7 mouse cellular contexts compared by ENCODE assay signal in the genomic region with DNA sequence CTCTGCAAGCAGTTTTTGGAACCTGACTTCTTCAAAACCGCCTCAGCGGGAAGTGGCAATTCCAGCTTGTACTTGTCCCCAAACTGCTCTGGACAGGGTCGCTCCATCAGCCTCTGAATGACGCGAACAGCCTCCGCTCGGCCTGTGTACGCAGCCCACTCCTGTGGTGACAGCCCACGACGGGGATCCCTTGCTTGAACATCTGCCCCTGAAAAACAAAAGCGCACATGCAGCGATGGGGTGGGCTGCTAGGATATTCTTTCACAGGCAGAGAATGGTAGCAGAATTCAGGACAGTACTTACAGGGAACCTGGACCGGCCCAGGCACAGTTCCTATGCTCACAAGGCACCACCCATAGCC.
DNase-seq lines count a peak whose midpoint lies in the region; ATAC-seq lines count a peak whose summit lies in the region.

No protein-coding gene starts in this region.

- peak; percentile 25 for DNase-seq in kidney, postnatal 10 days
- DNase-seq in kidney, adult 8-10 months: no peak
- DNase-seq in forebrain, embryonic 11.5 days (ENCODE audit: low spot score): no peak
- DNase-seq in limb, embryonic 11.5 days (ENCODE audit: low spot score): peak; percentile 45
- no peak for DNase-seq in right cerebral cortex, adult 18-20 months
- no peak for DNase-seq in left cerebral cortex, adult 11 months (ENCODE audit: low spot score)

- H3K36me3 ChIP-seq in forebrain, embryonic 11.5 days (ENCODE audit: control insufficient read depth, insufficient read depth, low read length): no peaks in the 10 kb centered on the region
- H3K36me3 ChIP-seq in limb, embryonic 11.5 days (ENCODE audit: control insufficient read depth, insufficient read depth, low read length): no peaks in the 10 kb centered on the region
- no peaks in the 10 kb centered on the region for H3K36me3 ChIP-seq in stomach, embryonic 14.5 days (ENCODE audit: control insufficient read depth, insufficient read depth, low read length)

- H3K9me3 ChIP-seq in forebrain, embryonic 11.5 days (ENCODE audit: control insufficient read depth, low read length): no peaks in the 10 kb centered on the region
- H3K9me3 ChIP-seq in limb, embryonic 11.5 days (ENCODE audit: control insufficient read depth, low read length): no peaks in the 10 kb centered on the region
- H3K9me3 ChIP-seq in stomach, embryonic 14.5 days (ENCODE audit: control insufficient read depth, low read depth, low read length): no peaks in the 10 kb centered on the region

- H3K4me2 ChIP-seq in forebrain, embryonic 11.5 days (ENCODE audit: low read depth, low read length, severe bottlenecking): peak overlapping the region; percentile 51; the same call in 1 of the 2 replicates
- H3K4me2 ChIP-seq in limb, embryonic 11.5 days (ENCODE audit: low read depth, severe bottlenecking): peak overlapping the region; percentile 42
- H3K4me2 ChIP-seq in stomach, embryonic 14.5 days (replicated peaks; ENCODE audit: low read depth, low read length): peak overlapping the region; percentile 29

- H3K4me3 ChIP-seq in forebrain, embryonic 11.5 days (ENCODE audit: low read depth, low read length): peak overlapping the region; percentile 21; the same call in 1 of the 2 replicates
- H3K4me3 ChIP-seq in limb, embryonic 11.5 days (ENCODE audit: low read depth, low read length): 0 out of 2 replicates have a peak overlapping the region, but pooled peaks have one; percentile 12
- H3K4me3 ChIP-seq in stomach, embryonic 14.5 days (ENCODE audit: low read depth, low read length): 0 out of 2 replicates have a peak overlapping the region, but pooled peaks have one; percentile 15

- H3K27ac ChIP-seq in forebrain, embryonic 11.5 days (ENCODE audit: low read depth, low read length): no peak overlapping the region
- H3K27ac ChIP-seq in limb, embryonic 11.5 days (replicated peaks; ENCODE audit: low read depth, low read length): no peak overlapping the region
- no peak overlapping the region for H3K27ac ChIP-seq in stomach, embryonic 14.5 days (ENCODE audit: low read length)

- WGBS in forebrain, embryonic 11.5 days: 23% methylated on average over 13 of the region's 13 CpGs
- 26% methylated on average over 13 of the region's 13 CpGs for WGBS in limb, embryonic 11.5 days
- 15% methylated on average over 13 of the region's 13 CpGs for WGBS in stomach, embryonic 14.5 days

- H3K27me3 ChIP-seq in forebrain, embryonic 11.5 days (ENCODE audit: control insufficient read depth, insufficient read depth, low read length): peaks cover 23% of the 10 kb centered on the region
- H3K27me3 ChIP-seq in limb, embryonic 11.5 days (ENCODE audit: control insufficient read depth, insufficient read depth, low read length): peaks cover 20% of the 10 kb centered on the region
- peaks cover 8% of the 10 kb centered on the region for H3K27me3 ChIP-seq in stomach, embryonic 14.5 days (ENCODE audit: control insufficient read depth, insufficient read depth, low read length)

- H3K9ac ChIP-seq in forebrain, embryonic 11.5 days (ENCODE audit: low read length): no peak overlapping the region
- no peak overlapping the region for H3K9ac ChIP-seq in limb, embryonic 11.5 days (ENCODE audit: low read length)
- no peak overlapping the region for H3K9ac ChIP-seq in stomach, embryonic 14.5 days (replicated peaks; ENCODE audit: low read depth, low read length)

- peaks cover 5% of the 10 kb centered on the region; the same call in 1 of the 2 replicates for H3K4me1 ChIP-seq in forebrain, embryonic 11.5 days (replicated peaks; ENCODE audit: control insufficient read depth, insufficient read depth, low read length)
- H3K4me1 ChIP-seq in limb, embryonic 11.5 days (ENCODE audit: control insufficient read depth, insufficient read depth, low read length): peaks cover 12% of the 10 kb centered on the region; the same call in 1 of the 2 replicates
- peaks cover 12% of the 10 kb centered on the region; the same call in 1 of the 2 replicates for H3K4me1 ChIP-seq in stomach, embryonic 14.5 days (ENCODE audit: control insufficient read depth, insufficient read depth, low read length)

- ATAC-seq in forebrain, embryonic 11.5 days (replicated peaks; ENCODE audit: low FRiP score): no peak
- no peak for ATAC-seq in limb, embryonic 11.5 days (ENCODE audit: insufficient number of reproducible peaks, low FRiP score, low TSS enrichment, low read depth)
- ATAC-seq in stomach, embryonic 14.5 days (ENCODE audit: insufficient number of reproducible peaks, insufficient read depth, low FRiP score, low read depth): no peak

Comparison
In these comparisons a context has a peak if more than half of its experiments do, and no peak if none do; other contexts are left out.
1. DNase-seq: peak in kidney, postnatal 10 days (single experiment) and limb, embryonic 11.5 days (single experiment); none in kidney, adult 8-10 months (0 of 2), forebrain, embryonic 11.5 days (single experiment), right cerebral cortex, adult 18-20 months (single experiment) and left cerebral cortex, adult 11 months (single experiment).
2. Peak in every context shown above with its lines, with median percentiles within 50 percentile points of each other: H3K4me2 ChIP-seq and H3K4me3 ChIP-seq.